Mouse (Mus musculus) testis, adult 2 months (tissue): ENCODE measurements around the gene Tm7sf2.

Experiments
- CTCF ChIP-seq: fragments of 200-500 bp; IDR thresholded peaks from 2 replicates; pipeline ENCODE4 v1.5.1; 2012; ENCODE audit warnings: low read depth, mild to moderate bottlenecking, inconsistent platforms, low read length, moderate library complexity; ENCODE audit not compliant: control insufficient read depth, insufficient read depth, insufficient replicate concordance
- POLR2A ChIP-seq: fragments of 200-500 bp; IDR thresholded peaks from 2 replicates; pipeline ENCODE4 v1.6.1; 2012; ENCODE audit warnings: low read depth, mild to moderate bottlenecking, inconsistent platforms, low read length, moderate library complexity; ENCODE audit not compliant: control insufficient read depth

DNA sequence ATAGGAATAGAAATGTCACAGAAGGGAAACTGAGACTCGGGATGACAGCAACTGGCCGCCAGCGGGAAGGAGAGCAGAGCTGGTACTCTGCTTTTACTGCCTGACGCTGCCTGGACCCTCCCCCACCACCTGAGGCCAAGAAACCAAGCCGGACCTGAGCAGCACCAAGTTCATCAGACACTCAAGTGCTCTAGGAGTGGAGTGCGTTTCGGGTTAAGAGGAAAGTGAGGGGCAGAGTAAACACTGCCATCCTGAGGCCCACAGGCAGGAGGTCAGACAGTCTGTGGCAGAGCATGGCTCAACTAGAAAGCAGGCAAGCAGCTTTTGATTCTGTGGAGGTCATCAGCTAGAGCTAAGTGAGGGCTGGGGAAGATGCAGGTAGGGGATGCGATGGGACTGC is 45.1 kb downstream of the Tm7sf2 start:
- TF ChIP-seq CTCF: no peak
- no peak for TF ChIP-seq POLR2A
